Mouse (Mus musculus) embryo, embryonic 10 days (tissue): Measurements from ENCODE around the gene Carnmt1.
A peak's percentile ranks its signal among the peaks of the same experiment; 100 is the strongest.

ENCODE experiments used
- DNase-seq: peaks from one replicate; pipeline ENCODE4 v3.0.0-alpha.2; 2015; ENCODE audit warnings: low spot score

Carnmt1 gene

GRCm38 (mm10) chr19:18670608-18671007, at the start of gene Carnmt1:
Gene Carnmt1 (plus strand): TSS chr19:18670764.
- peak; percentile 98 for DNase-seq

- DNase-seq = no peak
Measured at GRCm38 (mm10) chr19:18623894-18624293, 46.7 kb upstream of the Carnmt1 start.

GRCm38 (mm10) chr19:18629589-18629988, 41.0 kb upstream of the Carnmt1 start:
- DNase-seq = no peak

- DNase-seq = peak; percentile 68
Measured at GRCm38 (mm10) chr19:18630221-18631119, 40.1 kb upstream of the Carnmt1 start.

GRCm38 (mm10) chr19:18631161-18631643, 39.4 kb upstream of the Carnmt1 start:
- peak; percentile 58 for DNase-seq

GRCm38 (mm10) chr19:18631644-18632219, 38.8 kb upstream of the Carnmt1 start, which contains the start of the genes Ostf1 and Nmrk1:
Gene Ostf1 (minus strand): TSS chr19:18631823.
Gene Nmrk1 (plus strand): TSS chr19:18631950.
- peak; percentile 95 for DNase-seq

- no peak for DNase-seq
Measured at GRCm38 (mm10) chr19:18632231-18633185, 38.1 kb upstream of the Carnmt1 start.

GRCm38 (mm10) chr19:18637954-18638353, 32.6 kb upstream of the Carnmt1 start:
- DNase-seq = no peak

GRCm38 (mm10) chr19:18638949-18639348, 31.6 kb upstream of the Carnmt1 start:
- no peak for DNase-seq

- DNase-seq = no peak
Measured at GRCm38 (mm10) chr19:18639552-18639951, 31.0 kb upstream of the Carnmt1 start.

- DNase-seq = no peak
Measured at GRCm38 (mm10) chr19:18641001-18641400, 29.6 kb upstream of the Carnmt1 start.

- DNase-seq = no peak
Measured at GRCm38 (mm10) chr19:18643411-18643810, 27.2 kb upstream of the Carnmt1 start.

GRCm38 (mm10) chr19:18644084-18644483, 26.5 kb upstream of the Carnmt1 start:
- no peak for DNase-seq

GRCm38 (mm10) chr19:18646397-18646796, 24.2 kb upstream of the Carnmt1 start:
- DNase-seq = no peak

- no peak for DNase-seq
Measured at GRCm38 (mm10) chr19:18646853-18647420, 23.6 kb upstream of the Carnmt1 start.

- DNase-seq = no peak
Measured at GRCm38 (mm10) chr19:18647775-18648557, 22.6 kb upstream of the Carnmt1 start.

GRCm38 (mm10) chr19:18648558-18648945, 22.0 kb upstream of the Carnmt1 start:
- DNase-seq = no peak

- no peak for DNase-seq
Measured at GRCm38 (mm10) chr19:18649955-18650354, 20.6 kb upstream of the Carnmt1 start.

- no peak for DNase-seq
Measured at GRCm38 (mm10) chr19:18650473-18650872, 20.1 kb upstream of the Carnmt1 start.

GRCm38 (mm10) chr19:18652592-18652991, 18.0 kb upstream of the Carnmt1 start:
- no peak for DNase-seq

- DNase-seq = no peak
Measured at GRCm38 (mm10) chr19:18653058-18653457, 17.5 kb upstream of the Carnmt1 start.
